Mouse (Mus musculus) liver, postnatal 0 days (tissue): ENCODE measurements around the gene Asb2.

Experiments used
- CTCF ChIP-seq: sonication (generic); IDR thresholded peaks from 2 replicates; pipeline ENCODE4 v1.5.1; 2016; ENCODE audit warnings: antibody characterized with exemption, low read depth
- EP300 ChIP-seq: IDR thresholded peaks from 2 replicates; pipeline ENCODE4 v1.6.1; 2016; ENCODE audit warnings: antibody characterized with exemption, low read depth, mild to moderate bottlenecking

DNA sequence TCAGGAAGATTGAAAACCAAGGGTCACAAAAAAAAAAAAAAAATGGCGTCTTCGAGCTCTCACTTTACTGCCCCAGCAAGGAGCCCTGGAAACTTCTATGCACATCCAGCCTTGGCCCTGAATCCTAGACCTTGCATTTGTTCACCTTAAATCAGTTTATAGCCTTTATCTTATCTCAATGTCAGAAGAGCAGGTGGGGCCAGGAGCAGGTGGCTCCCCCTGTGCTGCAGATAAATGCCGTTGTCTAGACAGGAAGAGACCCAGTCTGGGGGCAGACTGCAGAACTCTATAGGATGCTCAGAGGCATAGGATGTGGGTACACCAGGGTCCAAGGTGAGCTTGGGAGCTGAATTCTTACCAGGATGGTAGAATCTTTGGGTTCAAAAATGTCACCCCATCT lies 63.4 kb downstream of the Asb2 start:
- TF ChIP-seq CTCF (no peak), EP300 (no peak)
